Mouse (Mus musculus): ENCODE results near the gene Wnt3a. TPM values are rescaled to one million over a fixed set of nuclear protein-coding genes. Genes with fewer than 3 reads are reported as not detected.

Wnt3a gene
- polyA plus RNA-seq, 1 experiment from 2014 or later, result 2.2 TPM

DNA sequence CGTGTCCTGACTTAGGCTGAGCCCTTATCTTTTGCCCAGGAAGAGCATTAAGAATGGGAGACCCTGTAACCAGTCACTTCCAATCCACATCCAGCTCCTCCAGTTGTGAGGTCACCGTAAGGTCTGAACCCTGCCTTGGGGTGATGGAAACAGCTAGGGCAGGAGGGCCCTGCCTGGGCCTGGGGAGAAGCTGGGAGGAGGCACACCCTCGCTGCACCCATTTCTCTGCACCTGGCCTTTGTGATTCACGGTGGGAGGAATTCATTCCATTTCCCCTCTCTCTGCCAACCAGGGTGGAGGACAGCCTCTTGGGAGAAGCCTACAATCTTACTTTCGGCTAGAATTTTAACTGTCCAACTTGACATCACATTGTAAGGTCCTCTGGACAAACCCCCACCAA is 8.4 kb downstream of the Wnt3a start:
- Histone ChIP-seq H3K4me3 (no peak overlapping the region), H3K4me2 (replicated peaks) (no peak overlapping the region), H3K36me3 (no peaks in the 10 kb centered on the region), H3K27me3 (peaks cover 18% of the 10 kb centered on the region), H3K9me3 (no peaks in the 10 kb centered on the region), H3K4me1 (peaks cover 6% of the 10 kb centered on the region), H3K9ac (replicated peaks) (no peak overlapping the region), H3K27ac (replicated peaks) (no peak overlapping the region)
- WGBS, result 70% methylated on average over 5 of the region's 5 CpGs
- no peak for ATAC-seq (replicated peaks)

DNA sequence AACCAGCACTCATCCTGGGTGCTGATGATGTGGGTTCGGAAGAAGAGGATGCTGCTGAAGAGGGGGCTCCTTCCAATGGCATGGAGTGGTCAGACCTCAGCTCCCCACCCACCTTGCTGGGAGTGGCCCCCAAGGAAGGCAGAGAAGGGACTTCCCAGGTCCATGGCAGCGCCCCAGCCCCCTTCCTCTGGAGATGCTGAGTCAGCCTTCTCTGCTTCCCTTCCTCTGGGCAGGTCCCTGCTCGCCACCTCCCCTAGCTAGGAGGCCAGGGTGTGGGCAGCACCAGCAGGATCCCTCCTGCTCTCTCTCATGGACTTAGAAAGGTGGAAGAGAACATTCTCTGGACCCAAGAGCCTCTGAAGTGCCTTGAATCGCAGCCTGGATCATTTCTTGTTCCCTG is 12.5 kb downstream of the Wnt3a start:
- Histone ChIP-seq H3K4me2 (replicated peaks) (no peak overlapping the region), H3K4me1 (peaks cover 3% of the 10 kb centered on the region), H3K4me3 (no peak overlapping the region), H3K27ac (replicated peaks) (no peak overlapping the region), H3K27me3 (no peaks in the 10 kb centered on the region), H3K9ac (replicated peaks) (no peak overlapping the region), H3K36me3 (no peaks in the 10 kb centered on the region), H3K9me3 (no peaks in the 10 kb centered on the region)
- no peak for ATAC-seq (replicated peaks)
- 65% methylated on average over 4 of the region's 4 CpGs for WGBS

DNA sequence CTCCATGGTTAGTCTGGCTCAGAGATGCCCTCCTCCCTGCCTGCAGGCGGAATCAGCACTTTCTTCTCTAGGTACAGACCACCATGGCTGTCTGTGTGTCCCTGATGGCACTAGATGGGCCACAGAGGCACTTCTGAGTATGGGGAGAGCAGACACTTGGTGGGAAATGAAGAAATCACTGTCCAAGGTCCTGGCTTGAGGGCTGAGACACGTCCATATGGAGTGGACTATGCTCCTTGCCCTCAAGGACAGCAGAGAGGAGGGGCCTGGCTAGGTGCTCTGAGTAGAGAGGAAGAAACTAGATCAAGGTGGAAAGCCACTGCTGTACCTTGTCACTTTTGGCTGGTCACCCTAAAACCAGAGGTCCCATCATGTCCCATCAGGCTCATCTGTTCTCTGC is 13.7 kb downstream of the Wnt3a start:
- Histone ChIP-seq H3K36me3 (no peaks in the 10 kb centered on the region), H3K4me1 (no peaks in the 10 kb centered on the region), H3K4me3 (no peak overlapping the region), H3K27ac (replicated peaks) (no peak overlapping the region), H3K9me3 (no peaks in the 10 kb centered on the region), H3K4me2 (replicated peaks) (no peak overlapping the region), H3K9ac (replicated peaks) (no peak overlapping the region), H3K27me3 (no peaks in the 10 kb centered on the region)
- 37% methylated on average over 2 of the region's 2 CpGs for WGBS
- ATAC-seq (replicated peaks), result no peak

DNA sequence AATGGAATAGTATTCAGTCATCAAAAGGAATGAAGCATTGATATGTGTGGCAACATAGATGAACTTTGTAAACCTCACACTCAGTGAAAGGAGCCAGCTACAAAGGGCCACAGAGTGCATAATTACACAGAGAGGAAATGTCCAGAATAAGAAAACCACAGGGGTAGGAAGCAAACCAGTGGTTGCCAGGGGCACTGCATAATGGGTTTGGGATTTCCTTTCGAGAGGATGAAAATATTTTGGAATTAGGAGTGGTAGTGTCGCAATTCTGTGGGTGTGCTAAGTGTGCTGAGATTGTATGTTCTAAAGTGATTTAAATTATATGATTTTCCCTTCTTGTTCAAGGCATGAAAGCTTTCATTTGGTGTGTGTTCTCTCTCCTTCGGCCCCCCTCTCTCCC is 16.4 kb downstream of the Wnt3a start:
- H3K4me1 ChIP-seq, result no peaks in the 10 kb centered on the region
- H3K4me2 ChIP-seq (replicated peaks), result no peak overlapping the region
- no peaks in the 10 kb centered on the region for H3K27me3 ChIP-seq
- WGBS, result 65% methylated on average over 3 of the region's 3 CpGs
- no peak overlapping the region for H3K27ac ChIP-seq (replicated peaks)
- H3K4me3 ChIP-seq, result no peak overlapping the region
- no peak overlapping the region for H3K9ac ChIP-seq (replicated peaks)
- no peaks in the 10 kb centered on the region for H3K36me3 ChIP-seq
- no peak for ATAC-seq (replicated peaks)
- H3K9me3 ChIP-seq, result no peaks in the 10 kb centered on the region

GRCm38 (mm10) chr11:59266727-59267126 is 23.8 kb downstream of the Wnt3a start:
- Histone ChIP-seq H3K4me1 (peaks cover 13% of the 10 kb centered on the region), H3K27me3 (peaks cover 19% of the 10 kb centered on the region), H3K4me3 (no peak overlapping the region), H3K9me3 (no peaks in the 10 kb centered on the region; the same call in 1 of the 2 replicates), H3K4me2 (replicated peaks) (no peak overlapping the region), H3K27ac (replicated peaks) (no peak overlapping the region), H3K36me3 (no peaks in the 10 kb centered on the region), H3K9ac (replicated peaks) (no peak overlapping the region)
- ATAC-seq (replicated peaks), result no peak
- 22% methylated on average over 6 of the region's 6 CpGs for WGBS

- 57% methylated on average over 8 of the region's 8 CpGs for WGBS
- Histone ChIP-seq H3K9ac (replicated peaks) (no peak overlapping the region), H3K9me3 (no peaks in the 10 kb centered on the region; the same call in 1 of the 2 replicates), H3K27me3 (peaks cover 19% of the 10 kb centered on the region), H3K4me1 (peaks cover 13% of the 10 kb centered on the region), H3K36me3 (no peaks in the 10 kb centered on the region), H3K4me3 (no peak overlapping the region), H3K4me2 (replicated peaks) (no peak overlapping the region), H3K27ac (replicated peaks) (no peak overlapping the region)
- ATAC-seq (replicated peaks), result no peak
Measured at GRCm38 (mm10) chr11:59265154-59265813, 25.3 kb downstream of the Wnt3a start.

DNA sequence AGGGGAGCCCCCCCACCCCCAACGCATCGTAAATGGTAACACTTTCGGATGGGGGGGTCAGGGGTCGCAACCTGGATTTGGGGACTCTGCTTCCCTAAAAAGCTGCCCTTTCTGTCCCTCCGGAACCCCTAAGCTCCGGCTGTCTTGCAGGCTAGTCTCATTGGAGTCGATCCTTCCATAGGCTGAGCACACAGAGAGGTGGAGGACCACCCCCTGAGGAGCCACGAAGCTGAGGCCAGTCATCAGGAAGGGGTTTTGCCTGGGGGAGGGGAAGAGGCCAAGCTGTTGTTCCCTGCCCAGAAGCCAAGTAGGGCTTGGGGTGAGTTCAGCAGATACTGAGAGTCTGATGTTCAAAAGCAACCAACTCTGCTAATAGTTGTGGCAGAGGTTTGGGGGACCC is 26.0 kb downstream of the Wnt3a start:
- Histone ChIP-seq H3K27me3 (peaks cover 19% of the 10 kb centered on the region), H3K36me3 (no peaks in the 10 kb centered on the region), H3K4me3 (peak overlapping the region; percentile 50), H3K4me2 (replicated peaks) (peak overlapping the region; percentile 60), H3K4me1 (peaks cover 13% of the 10 kb centered on the region), H3K9me3 (no peaks in the 10 kb centered on the region; the same call in 1 of the 2 replicates), H3K9ac (replicated peaks) (peak overlapping the region; percentile 56), H3K27ac (replicated peaks) (no peak overlapping the region)
- WGBS, result 2% methylated on average over 8 of the region's 8 CpGs
- ATAC-seq (replicated peaks), result no peak

DNA sequence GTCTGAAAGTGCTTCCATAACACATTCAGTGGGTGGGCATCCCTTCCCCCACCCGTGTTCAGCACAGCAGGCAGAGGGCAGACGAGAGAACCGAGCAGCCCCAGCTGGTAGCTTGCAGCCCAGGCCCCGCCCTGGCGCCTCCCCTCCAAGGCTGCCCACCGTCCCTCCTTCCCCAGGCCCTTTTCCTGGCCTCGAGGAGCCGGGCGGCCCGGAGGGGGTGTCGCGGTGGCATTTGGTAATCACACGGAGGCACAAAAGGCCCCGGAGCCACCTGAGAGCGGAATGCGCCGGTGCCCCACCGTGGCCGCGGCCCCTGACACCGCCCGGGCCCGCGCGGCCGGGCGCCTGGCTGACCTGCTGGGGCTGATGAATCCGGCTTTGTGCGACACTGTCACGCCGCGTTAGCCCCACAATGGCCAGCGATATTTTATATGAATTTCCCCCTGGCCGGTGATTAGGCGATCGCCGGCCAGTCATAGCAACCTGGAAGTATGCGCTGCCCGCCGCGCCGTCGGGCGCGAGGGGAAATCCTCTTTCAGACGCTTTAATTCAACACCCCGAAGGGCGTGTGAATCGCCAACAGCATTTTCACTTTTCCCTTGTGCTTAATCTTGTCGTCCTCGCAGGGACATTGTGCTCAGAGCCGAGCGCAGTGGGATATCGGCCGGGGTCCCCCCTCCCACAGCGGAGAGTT is 26.5 kb downstream of the Wnt3a start:
- Histone ChIP-seq H3K27ac (replicated peaks) (no peak overlapping the region), H3K9me3 (no peaks in the 10 kb centered on the region; the same call in 1 of the 2 replicates), H3K9ac (replicated peaks) (peak overlapping the region; percentile 56), H3K27me3 (peaks cover 19% of the 10 kb centered on the region), H3K36me3 (no peaks in the 10 kb centered on the region), H3K4me1 (peaks cover 13% of the 10 kb centered on the region), H3K4me3 (peak overlapping the region; percentile 50), H3K4me2 (replicated peaks) (peak overlapping the region; percentile 60)
- ATAC-seq (replicated peaks), result peak; percentile 95
- WGBS, result under 1% methylated on average over 56 of the region's 56 CpGs

- no peaks in the 10 kb centered on the region for H3K9me3 ChIP-seq
- H3K4me1 ChIP-seq, result peaks cover 13% of the 10 kb centered on the region
- no peak overlapping the region for H3K27ac ChIP-seq (replicated peaks)
- H3K4me2 ChIP-seq (replicated peaks), result no peak overlapping the region
- H3K36me3 ChIP-seq, result no peaks in the 10 kb centered on the region
- H3K9ac ChIP-seq (replicated peaks), result no peak overlapping the region
- ATAC-seq (replicated peaks), result no peak
- peaks cover 19% of the 10 kb centered on the region for H3K27me3 ChIP-seq
- H3K4me3 ChIP-seq, result no peak overlapping the region
Measured at GRCm38 (mm10) chr11:59262308-59262707, 28.2 kb downstream of the Wnt3a start.

DNA sequence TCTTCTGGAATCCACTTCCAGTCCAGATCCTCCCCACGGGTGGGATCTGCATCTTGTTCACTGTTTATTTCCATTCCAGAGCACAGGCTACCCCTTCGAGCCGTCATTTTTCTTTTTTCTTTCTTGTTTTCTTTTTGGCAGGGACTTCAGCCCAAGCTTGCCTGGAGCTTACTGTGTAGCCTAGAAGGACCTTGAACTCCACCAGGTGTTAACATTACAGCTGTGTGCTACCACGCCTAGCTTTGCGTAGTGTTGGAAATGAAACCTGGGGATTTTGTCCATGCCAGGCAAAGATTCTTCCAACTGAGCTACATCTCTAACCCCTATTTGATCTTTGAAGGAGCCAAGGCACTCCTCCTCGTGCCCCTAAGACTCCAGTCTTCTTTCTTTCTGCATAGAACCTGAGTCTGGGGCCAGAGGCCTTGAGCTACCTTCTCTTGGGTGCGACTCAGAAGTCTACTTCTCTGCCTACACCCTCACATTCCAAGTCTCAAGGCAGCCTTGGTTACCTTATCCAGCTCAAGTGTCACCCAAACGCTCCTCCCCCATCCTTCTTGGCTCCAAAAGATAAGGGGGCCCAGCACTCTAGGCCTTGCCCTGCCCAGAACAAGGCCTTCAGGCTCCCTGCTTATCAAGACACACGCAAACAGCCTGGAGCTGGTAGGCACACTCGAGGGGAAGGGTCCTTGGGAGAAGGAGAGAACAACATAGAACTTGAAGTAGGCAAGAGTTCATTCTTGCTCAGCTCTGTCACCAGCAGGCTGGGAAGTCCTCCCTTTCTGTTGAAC is 29.7 kb downstream of the Wnt3a start:
- no peak overlapping the region for H3K4me3 ChIP-seq
- H3K4me1 ChIP-seq, result peaks cover 13% of the 10 kb centered on the region
- H3K9ac ChIP-seq (replicated peaks), result no peak overlapping the region
- no peak overlapping the region for H3K27ac ChIP-seq (replicated peaks)
- no peaks in the 10 kb centered on the region for H3K36me3 ChIP-seq
- no peak for ATAC-seq (replicated peaks)
- no peak overlapping the region for H3K4me2 ChIP-seq (replicated peaks)
- peaks cover 8% of the 10 kb centered on the region for H3K27me3 ChIP-seq
- 84% methylated on average over 10 of the region's 10 CpGs for WGBS
- H3K9me3 ChIP-seq, result no peaks in the 10 kb centered on the region

- no peak for ATAC-seq (replicated peaks)
Measured at GRCm38 (mm10) chr11:59259647-59260046, 30.9 kb downstream of the Wnt3a start.

GRCm38 (mm10) chr11:59248101-59248500 is 42.5 kb downstream of the Wnt3a start:
- no peak overlapping the region for H3K27ac ChIP-seq (replicated peaks)
- 74% methylated on average over 10 of the region's 10 CpGs for WGBS
- H3K36me3 ChIP-seq, result no peaks in the 10 kb centered on the region
- H3K27me3 ChIP-seq, result no peaks in the 10 kb centered on the region
- H3K4me2 ChIP-seq (replicated peaks), result no peak overlapping the region
- H3K4me1 ChIP-seq, result no peaks in the 10 kb centered on the region
- H3K4me3 ChIP-seq, result no peak overlapping the region
- no peaks in the 10 kb centered on the region for H3K9me3 ChIP-seq
- no peak for ATAC-seq (replicated peaks)
- H3K9ac ChIP-seq (replicated peaks), result no peak overlapping the region

More at GRCm38 (mm10) chr11:59259647-59260046, 30.9 kb downstream of the Wnt3a start:
- H3K36me3 ChIP-seq, result no peaks in the 10 kb centered on the region
- no peak overlapping the region for H3K9ac ChIP-seq (replicated peaks)
- H3K4me1 ChIP-seq, result peaks cover 12% of the 10 kb centered on the region
- 88% methylated on average over 7 of the region's 7 CpGs for WGBS
- no peak overlapping the region for H3K4me3 ChIP-seq
- peaks cover 3% of the 10 kb centered on the region; the same call in 1 of the 2 replicates for H3K27me3 ChIP-seq
- H3K4me2 ChIP-seq (replicated peaks), result no peak overlapping the region
- H3K9me3 ChIP-seq, result no peaks in the 10 kb centered on the region
- H3K27ac ChIP-seq (replicated peaks), result no peak overlapping the region
